Mouse (Mus musculus): Measurements from ENCODE around the gene Kif1c. TPM values are rescaled to one million over a fixed set of nuclear protein-coding genes. Genes with fewer than 3 reads are reported as not detected.

The Kif1c gene
- total RNA-seq, 2 experiments from 2014 or later, result 460 to 537 TPM

DNA sequence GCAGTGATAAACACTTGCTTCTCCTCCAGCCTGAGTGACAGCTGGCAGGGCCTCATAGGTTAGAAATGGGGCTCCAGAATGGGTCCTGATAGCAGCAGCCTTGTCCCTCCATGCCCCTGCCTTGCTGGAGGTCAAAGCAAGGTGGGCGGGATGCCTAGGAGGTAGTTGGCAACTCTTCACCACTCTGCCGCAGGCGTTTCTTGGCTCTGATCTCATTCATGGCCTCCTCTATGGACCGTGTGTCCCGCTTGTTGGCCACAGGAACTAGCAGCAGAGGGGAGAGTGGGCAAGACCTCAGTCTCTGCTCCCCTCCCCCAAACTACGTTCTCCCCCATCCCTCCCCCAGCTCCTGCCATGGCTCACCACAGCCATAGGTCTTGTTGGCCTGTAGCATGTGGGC, 36.4 kb upstream of the Kif1c start:
- intact Hi-C loops (cut with DNase I), result no loop called here
- peak; percentile 30 to 60 for DNase-seq

DNA sequence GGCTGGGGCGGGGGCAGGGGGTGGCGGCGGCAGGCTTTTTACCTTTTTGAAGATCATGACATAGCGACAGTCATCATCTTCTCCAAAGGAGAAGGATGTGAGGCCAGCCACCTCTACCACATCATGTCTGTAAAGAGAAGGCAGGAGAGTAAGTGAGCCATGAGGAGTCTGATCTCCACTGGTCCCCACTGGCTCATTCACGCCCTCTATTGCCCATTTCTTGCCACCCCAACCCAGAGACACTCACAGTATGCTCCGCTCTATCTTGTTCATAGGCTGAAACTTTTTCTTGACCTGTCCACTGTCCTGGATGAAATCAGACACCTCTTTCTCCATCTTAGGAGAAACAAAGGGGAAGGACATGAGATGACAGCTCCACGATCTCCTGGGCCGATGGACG, 35.6 kb upstream of the Kif1c start:
- no peak for DNase-seq
- intact Hi-C loops (cut with DNase I), result no loop called here

DNA sequence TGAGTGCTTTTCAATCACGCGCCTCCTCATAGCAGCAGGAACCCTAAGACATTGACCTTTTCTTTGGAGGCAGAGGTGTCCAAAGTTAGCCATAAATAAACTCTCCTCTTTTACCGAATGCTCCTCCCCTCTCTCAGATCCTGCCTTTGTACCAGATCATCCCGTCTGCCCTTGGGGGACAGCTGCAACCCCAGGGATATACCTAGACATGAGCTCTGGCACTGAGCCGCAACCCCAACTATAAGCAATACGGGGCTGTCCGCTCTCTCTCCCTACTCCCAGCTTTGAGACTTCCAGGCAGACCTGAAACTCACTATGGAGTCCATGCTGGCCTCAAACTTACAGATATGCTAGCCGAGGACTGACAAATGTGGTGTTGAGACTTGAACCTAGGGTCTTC, 33.7 kb upstream of the Kif1c start:
- DNase-seq, result no peak
- intact Hi-C loops (cut with DNase I), result no loop called here

DNA sequence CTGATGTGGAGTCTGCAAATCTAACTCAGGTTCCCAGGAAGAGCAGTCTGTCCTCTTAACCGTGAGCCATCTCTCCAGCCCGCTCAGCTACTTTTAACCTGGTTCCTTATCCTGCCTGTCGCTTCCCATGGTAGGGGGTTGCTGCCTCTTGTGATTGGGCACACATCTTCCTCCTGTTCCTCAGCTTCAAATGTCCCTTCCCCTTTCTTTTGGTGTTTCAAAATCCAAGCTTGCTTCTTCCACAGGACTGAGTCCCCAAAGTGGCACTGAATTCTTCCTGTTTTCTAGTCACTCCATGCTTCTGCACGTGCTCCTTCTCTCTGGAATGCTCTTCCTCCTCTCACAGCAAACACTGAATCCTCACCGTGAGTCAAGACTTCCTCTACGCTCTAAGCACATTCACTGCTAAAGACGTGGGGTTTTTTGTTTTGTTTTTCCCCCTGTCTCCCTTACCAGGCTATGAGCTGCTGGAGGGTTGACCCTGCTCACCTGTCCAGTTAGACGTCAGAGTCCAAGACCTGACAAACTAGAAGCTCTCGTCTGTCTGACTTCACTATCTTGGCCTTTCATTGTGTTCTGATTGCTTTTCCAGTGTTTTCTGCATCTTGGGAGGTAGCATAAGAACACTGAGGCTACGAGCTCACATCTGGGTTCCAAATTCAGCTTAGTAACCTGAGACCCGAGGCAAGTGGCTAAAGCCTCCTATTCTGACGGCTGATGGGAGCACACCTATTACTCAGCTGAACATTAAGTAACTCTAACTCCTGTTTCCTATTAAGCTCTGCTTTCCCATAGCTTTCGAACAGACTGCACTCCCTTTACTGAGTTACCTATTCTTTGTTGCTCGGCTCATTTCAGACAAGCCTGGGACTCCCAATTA, 32.8 kb upstream of the Kif1c start:
- no peak for DNase-seq
- intact Hi-C loops (cut with DNase I), result loop anchor here (2.0 kb wide), 1 partner anchor 13 kb away; the partner anchor contains the start of gene Pfn1

DNA sequence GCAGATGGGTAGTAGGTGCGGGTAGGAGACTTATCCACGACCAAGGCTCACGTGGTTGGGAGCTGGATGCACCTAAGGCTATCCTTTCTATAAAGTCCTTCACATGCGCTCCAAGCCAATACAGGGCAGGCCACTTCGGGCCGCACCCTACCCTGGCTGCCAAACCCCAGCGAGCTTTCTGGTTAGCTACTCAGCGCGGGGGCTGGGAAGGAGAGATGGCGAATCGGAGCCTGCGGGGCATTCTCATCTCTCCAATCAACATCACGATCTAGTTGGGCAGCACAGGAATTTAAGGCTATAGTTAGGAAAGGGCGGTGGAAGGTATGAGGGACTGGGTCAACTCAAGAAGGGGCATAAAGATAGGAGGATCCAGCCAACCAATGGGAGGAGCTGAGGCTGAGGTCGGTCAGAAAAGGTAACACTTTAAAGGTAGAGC, 32.0 kb upstream of the Kif1c start:
- DNase-seq, result peak; percentile 73 to 75
- intact Hi-C loops (cut with DNase I), result loop anchor here (2.0 kb wide), 1 partner anchor 14 kb away; the partner anchor contains the start of gene Pfn1

DNA sequence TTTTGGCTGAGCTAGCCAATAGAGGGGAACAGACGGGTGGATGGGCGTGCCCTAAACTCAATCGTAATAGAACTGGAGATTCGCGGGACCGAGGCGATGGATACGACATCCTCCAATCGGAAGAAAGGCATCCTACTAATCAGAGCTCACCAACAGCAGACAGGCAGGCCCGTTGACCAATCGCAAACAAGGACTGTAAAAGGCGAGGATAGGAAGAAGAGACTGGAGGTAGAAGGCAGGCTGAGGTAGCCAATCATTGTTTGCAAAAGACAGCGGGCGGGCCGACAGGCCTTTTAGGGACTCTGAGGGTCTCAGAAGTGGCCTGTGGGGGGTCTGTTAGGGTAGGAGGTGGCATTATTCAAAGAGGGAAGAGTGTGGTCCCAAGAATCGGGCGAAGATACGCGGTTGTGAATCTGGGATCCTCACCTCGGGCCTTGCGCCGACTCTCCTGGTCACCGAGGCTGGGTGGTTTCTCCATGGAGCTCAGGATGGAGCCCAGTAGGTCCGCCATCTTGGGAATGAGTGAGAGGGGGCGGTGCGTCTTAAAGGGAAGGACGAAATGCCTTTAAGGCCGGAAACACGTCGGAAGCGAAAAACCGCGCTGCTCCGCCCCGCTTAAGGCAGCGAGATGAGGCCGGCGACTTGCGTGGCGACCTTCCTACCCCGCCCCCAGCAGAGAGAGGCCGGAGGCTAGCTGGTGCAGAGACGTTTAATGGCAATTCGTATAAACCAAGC, 31.4 kb upstream of the Kif1c start, which contains the start of gene Spag7:
Spag7 (minus strand) TSS at position 646 of the 735 bp plus-strand sequence.
- peak; percentile 95 for DNase-seq
- intact Hi-C loops (cut with DNase I), result loop anchor here (2.0 kb wide), 1 partner anchor 14 kb away; the partner anchor contains the start of gene Pfn1

DNA sequence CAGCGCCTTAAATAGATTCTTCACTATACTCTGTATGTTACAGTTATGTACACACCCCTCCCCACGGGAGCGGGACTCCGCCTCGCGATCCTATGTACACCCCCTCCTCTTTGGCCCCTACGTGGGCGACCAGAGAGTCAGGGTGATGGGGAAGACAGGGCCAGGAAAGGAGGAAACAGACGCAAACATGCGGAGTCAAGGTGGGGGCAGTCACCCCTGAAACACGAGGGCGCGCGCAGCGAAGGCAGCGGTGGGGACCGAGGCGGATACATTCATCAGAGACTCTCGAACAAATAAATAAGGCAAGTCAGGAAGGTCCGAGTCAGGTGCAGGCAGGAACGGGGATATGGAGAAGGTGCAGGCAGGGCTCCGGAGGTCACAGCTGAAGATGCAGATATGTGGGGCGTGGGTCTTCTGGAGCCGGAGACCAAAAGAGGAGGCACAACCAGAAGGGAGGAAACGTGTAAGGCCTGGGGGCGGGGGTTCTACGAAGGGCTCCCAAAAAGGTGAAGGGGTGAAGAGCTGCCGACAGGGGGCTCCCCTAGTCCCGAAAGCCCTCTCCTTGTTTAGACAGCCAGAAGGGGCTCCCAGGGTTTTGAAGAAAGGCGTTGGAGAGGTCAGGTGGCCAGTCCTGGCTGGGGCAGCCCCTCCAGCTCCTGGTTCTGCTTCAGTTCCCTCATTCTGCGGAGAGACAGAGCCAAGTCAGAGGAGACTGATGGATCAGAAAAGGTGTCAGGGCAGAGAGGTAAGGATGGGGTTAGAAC, 30.6 kb upstream of the Kif1c start:
- DNase-seq, result peak; percentile 42 to 65
- intact Hi-C loops (cut with DNase I), result loop anchor here (2.0 kb wide), 2 partner anchors 15 to 17 kb away; partner anchors contain the start of gene Pfn1

DNA sequence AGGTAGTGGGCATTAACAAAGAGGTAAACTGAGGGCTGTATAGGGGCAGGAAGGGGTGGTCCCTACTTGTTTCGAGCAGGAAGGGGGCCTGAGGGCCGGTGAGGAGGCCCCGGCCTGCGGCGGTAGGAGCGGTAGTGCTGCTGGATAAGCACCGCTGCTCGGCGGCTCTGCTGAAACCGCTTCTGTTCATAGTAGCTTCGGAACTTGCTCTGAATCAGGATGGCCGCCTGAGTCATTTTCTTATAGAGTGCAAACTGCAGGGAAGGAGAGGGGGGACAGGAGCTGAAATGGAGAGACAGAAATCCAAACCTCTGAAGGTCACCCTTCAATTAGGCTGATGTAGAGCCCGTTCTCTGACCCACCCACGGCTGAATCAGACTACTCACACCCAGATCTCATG, 29.9 kb upstream of the Kif1c start:
- intact Hi-C loops (cut with DNase I), result loop anchor here (2.0 kb wide), 1 partner anchor 16 kb away; no protein-coding TSS in a partner anchor
- no peak for DNase-seq

DNA sequence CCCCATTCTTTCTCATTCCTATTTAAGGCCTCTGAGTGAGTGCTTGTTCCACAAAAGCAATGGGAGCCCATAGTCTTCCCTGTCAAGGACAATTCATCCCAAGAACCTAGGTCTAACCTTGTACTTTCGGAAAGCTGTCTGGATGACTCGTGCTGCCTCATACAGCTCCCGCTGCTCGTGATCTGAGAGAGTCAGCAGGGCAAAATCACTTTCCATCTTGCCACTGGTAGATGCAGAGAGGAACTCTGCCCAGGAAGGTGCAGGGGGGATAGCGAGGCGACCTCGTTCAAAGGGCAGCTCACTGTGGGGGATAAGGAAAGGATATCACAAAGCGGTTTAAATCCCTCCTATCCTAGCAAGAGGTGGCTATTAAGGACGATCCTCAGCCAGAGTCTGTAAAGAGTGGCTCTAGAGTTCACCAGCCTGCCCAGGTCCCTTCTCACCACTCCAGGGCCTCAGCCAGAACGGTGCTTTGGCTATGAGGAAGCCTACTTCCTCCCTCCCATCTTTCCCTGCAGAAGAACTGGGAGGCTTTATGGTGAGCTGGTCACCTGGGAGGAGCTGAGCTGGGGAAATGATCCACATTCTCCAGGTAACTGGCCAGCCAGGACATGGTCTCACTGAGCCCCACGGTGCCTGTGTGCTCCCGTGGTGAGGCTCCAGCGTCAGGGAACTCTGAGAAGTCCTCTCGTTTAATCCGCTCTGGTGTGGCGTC, 28.9 kb upstream of the Kif1c start:
- DNase-seq, result no peak
- intact Hi-C loops (cut with DNase I), result loop anchor here (2.0 kb wide), 1 partner anchor 15 kb away; no protein-coding TSS in a partner anchor

DNA sequence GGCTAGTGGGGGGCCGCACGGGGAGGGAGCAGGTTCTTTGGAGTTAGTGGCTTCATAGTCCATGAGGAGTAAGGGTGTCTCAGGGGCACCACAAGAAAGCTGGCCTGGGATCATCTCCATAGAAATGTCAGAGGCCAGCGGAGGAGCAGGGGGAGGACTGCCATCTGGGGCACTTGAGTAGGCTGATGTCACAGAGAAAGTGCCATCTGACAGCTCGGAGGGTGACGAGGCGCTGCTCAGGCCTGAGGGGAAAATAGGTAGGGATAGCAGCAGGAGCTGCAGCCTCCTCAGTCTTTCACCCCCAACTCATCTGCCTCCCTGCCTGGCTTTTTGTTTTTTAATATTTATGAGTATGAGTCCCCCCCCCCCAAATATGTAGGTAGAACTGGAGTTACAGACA, 26.3 kb upstream of the Kif1c start:
- no peak for DNase-seq
- intact Hi-C loops (cut with DNase I), result no loop called here

DNA sequence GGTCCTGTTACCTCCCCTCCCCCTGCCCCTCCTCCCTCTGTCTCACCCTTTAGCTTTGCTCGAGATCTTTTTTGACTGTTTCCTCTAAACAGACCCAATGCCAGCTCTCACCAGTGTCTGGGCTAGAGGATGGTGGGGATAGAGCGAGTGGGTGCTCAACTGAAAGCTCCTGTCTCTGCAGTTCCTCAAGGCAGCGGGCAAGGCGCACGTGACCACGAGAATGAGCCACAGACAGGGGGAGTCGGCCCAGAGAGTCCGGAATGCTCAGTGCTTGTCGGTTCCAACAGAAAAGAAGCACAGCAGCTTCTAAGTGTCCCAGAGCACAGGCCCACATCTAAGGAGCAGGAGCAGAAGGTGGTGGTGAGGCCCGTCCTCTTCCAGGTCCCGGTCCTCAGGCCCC, 25.8 kb upstream of the Kif1c start:
- intact Hi-C loops (cut with DNase I), result no loop called here
- no peak for DNase-seq

DNA sequence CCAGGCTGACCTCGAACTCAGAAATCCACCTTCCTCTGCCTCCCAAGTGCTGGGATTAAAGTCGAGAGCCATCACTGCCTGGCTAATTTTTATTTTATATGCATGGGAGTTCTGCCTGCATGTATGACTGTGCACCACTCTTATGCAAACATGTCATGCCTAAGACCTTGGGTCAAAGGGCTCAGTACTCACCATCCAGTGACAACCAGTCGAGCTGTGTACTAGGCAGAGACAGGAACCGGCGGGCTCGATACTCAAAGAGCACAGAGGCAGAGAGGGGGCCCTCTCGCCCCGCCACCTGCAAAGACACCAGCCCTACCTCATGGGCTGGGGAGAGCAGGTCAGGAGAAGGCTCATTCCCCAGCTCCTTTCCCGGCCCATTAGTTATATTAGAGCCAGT, 22.3 kb upstream of the Kif1c start:
- DNase-seq, result no peak
- intact Hi-C loops (cut with DNase I), result no loop called here

DNA sequence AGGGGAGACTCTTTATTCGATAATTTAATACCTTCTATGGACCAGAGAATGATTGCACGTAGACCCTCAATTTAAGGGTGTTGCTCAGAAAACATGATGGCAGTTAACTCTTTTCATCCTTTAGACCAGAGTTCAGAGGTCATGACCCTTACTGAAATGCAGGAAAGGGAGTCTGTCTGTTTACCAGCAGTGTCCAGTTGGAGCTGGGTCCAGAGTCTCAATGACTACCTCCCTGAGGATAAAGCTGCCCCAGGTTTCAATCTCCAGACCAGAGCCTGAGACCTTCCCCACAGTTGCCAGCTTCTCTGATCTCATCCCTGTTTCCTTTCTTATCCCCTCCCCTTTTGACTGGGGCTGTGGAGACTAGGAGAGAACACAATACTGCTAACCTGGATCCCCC, 21.8 kb upstream of the Kif1c start:
- intact Hi-C loops (cut with DNase I), result no loop called here
- DNase-seq, result no peak

DNA sequence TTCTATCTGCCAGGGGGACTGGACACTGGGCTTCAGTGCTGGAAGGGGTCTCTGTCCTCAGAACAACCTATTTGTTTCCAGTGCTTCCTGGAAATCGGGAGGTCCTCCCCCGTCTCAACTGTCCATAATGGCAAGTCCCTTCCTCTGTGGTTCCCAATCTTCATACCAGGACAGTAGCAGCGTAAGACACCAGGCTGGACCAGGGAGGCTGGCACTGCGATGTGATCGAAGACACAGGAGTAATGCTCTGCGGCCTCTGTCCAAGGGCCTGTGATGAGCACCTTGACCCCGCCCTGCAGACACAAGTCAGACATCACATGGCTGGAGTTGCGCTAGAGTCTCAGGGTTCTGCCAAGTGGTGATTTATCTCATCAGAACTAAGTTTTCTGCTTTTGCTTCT, 21.0 kb upstream of the Kif1c start:
- intact Hi-C loops (cut with DNase I), result no loop called here
- no peak for DNase-seq

DNA sequence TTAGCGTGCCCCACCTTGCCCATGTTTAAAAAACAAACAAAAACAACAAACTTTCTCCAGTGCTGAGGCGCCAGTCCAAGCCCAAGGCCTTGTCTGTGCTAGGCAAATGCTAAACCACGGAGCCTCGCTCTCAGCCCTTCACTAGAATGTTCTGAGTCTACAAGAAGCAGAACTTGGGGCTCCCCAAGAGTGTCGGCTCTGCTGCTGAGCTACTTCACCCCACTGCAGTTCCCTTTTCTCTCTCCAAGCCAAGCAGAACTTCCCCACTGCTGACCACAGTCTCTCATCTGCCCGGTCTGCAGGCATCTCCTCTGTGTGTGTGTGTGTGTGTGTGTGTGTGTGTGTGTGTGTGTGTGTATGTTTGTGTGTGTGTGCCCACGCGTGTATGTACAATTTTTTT, 20.5 kb upstream of the Kif1c start:
- no peak for DNase-seq
- intact Hi-C loops (cut with DNase I), result no loop called here

DNA sequence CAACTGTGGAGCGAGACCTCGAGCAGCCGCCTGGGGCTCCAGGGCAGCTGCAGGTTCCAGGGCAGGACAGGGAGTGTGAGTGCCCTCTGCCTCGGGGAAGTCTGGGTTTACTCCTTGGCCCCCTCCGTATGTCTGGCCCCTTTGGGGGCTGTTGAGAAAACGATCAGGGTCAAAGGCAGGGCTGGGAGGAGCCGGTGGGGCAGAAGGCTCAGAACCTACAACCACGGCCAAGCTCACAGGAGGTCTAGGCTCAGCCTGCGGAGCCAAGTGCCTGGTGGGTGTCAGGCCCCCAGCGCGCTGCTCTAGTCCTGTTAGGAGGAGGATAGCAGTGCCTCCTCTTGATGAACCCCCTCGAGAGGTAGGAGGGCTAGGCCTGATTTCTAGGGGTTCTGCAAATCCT, 19.2 kb upstream of the Kif1c start:
- intact Hi-C loops (cut with DNase I), result no loop called here
- no peak for DNase-seq

DNA sequence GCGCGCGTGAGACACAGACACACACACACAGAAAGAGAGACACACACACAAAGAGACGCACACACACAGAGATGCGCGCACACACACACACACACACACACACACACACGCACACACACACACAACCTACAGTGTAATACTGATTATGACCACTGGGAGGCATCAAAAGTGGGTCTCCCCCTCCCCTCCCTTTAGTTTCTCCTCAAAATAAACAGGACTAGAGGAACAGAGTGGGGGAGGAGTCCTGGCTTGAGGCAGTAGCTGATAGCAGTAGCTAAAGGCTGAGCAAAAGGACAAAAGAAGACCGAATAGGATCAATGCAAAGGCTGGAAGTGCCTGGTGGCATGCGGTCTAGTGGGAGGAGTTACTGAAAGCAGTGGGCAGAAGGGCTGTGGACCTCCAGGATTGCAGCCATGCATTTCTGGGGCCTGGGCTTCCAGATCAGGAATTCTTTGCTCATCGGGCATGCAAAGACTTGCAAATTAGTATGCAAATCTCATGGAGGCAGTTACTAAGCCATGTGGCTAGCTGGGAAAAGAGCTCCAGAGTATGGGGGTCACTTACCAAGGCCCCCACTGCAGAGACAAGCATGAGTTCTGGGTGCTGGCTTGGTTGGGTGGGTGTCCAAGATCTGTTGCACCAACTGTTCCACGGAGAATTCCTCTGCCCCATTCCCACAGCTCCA, 18.3 kb upstream of the Kif1c start:
- intact Hi-C loops (cut with DNase I), result loop anchor here (2.0 kb wide), 1 partner anchor 73 kb away; no protein-coding TSS in a partner anchor
- DNase-seq, result no peak

DNA sequence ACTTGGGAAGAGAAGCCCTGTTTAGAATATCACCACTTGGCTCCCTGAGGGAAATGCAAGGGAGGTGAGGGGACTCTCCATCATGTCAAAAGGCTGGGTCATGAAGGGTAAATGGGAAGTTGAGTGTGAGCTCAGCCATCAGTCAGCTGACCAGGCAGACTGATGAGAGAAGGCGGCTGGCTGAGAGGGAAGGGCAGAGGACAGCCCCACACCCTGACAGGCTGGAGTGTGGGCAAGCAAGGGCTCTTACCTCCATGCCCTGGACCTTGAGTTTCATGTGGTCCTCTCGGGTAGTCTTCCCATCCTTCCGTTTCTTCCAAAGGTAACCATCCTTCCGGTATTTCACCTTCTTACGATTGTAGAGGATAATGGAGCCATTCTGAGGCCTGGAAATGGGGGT, 16.7 kb upstream of the Kif1c start:
- no peak for DNase-seq
- intact Hi-C loops (cut with DNase I), result loop anchor here (2.0 kb wide), 1 partner anchor 71 kb away; no protein-coding TSS in a partner anchor

DNA sequence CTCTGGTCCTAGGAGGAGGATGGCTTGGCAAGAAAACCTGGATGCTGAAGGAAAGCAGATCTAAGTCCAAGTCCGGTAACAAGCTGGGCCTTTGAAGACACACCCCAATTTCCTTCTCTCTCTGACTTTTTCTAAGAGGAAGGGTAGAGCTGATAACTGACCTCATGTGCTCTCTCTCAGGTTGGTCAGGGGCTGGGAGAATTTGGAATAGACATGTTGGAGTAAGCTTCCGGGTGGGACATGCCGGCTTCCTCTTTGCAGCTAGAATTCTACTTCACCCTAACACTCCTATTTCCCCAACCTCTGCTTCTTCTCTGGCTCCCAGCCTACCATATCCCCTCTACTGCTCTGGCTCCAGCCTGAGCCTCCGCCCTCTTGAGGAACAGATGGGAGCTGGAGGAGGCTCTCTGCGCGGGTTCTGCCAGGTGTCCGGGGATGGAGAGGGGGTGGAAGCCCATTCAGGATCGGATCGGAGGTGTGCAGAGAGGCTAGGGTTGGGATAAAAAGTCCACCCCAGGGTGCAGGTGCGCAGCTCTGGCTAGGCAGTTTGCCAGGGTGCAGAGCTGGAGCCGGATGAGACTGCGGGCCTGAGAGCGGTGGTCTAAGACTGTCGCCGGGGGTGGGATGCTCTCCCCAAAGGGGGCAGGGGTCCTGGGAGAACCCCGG, 13.3 kb upstream of the Kif1c start:
- no peak for DNase-seq
- intact Hi-C loops (cut with DNase I), result loop anchor here (2.0 kb wide), 1 partner anchor 16 kb away; no protein-coding TSS in a partner anchor
